Mouse (Mus musculus): ENCODE measurements around the gene Mob2.

DNA sequence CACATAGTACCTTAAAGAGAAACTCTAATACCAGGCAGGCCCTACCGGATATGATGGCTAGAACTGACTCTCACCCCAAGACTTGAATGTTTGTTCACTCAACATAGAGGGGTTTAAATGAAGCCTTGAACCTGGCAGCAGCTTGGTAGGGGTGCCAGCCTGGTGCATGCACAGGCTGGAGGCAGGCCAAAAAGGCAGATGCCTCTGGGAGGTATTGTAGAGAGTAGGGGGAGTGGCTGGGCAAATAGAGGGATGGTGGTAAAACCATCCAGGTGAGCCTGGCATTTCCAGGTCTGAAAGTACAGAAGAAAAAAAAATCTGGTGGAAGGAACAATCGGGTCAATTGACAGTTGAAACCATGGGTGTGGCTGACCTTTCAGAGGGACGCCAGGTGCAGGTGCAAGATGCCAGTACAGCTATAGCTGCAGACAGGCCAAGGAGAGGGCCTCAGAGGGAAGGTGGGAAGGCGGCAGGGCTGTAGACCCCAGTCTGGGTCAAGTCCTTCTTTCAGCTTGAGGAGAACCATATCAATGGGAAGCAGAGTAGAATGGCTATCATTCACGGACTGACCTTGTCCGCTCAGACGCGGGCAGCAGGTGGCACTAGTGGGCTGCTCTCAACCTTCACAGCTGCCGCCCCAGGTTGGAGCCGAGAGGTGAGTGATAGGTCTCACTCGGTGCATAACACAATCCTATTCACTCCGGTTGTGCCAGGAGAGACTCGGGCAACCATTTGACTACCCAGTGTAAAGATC is 9.8 kb upstream of the Mob2 start:
- TF ChIP-seq CTCF (IDR thresholded peaks at IDR 0.05; ENCODE audit: insufficient read depth, low read length) (peak; percentile 89), POLR2A (IDR thresholded peaks at IDR 0.05; ENCODE audit: borderline replicate concordance, extremely low read depth, low read depth, low read length) (no peak)
